Mouse (Mus musculus): ENCODE measurements around the gene Katnbl1.

DNA sequence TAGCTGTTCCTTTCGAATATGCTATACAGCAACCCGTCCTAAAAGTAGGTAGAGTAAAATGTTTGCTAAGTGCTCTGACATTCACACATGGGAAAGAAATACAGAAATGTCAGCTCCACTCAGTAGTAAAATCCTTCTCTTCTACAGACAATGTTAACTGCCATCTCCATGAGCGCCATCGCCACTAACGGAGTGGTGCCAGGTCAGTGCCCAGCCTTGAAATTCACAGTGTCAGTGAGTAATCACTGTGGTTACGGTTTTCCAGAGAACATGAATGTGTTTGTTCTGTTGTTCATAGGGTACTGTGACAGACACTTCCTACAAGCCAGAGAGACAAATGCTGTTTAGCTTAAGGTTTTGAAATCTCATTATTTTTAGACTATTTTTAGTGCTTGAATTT, 41.8 kb upstream of the Katnbl1 start:
- TF ChIP-seq CTCF (IDR thresholded peaks at IDR 0.05; ENCODE audit: extremely low read depth, insufficient read depth, low read length), result no peak
- no peak for TF ChIP-seq POLR2A (IDR thresholded peaks at IDR 0.05; ENCODE audit: extremely low read depth, insufficient read depth, low read length)

Measured in cortical plate, adult 2 months (tissue).